Mouse (Mus musculus) heart, adult 11 months (tissue): Measurements from ENCODE around the gene Trim7.
A peak's percentile ranks its signal among the peaks of the same experiment; 100 is the strongest.
"Not testable (repeated sequence)": the region's sequence is repeated elsewhere in the genome, so short reads cannot be mapped to it uniquely, and the experiment has no call there.

Experiments
- DNase-seq: peaks from one replicate; pipeline ENCODE4 v3.0.0; 2022

Trim7 gene

GRCm38 (mm10) chr11:48803988-48804387, 22.0 kb upstream of the Trim7 start:
- DNase-seq = no peak

GRCm38 (mm10) chr11:48804922-48805321, 21.0 kb upstream of the Trim7 start:
- DNase-seq = no peak

- DNase-seq = no peak
Observed at GRCm38 (mm10) chr11:48806856-48807562, 18.9 kb upstream of the Trim7 start.

- DNase-seq = no peak
Observed at GRCm38 (mm10) chr11:48807563-48808303, 18.2 kb upstream of the Trim7 start.

- no peak for DNase-seq
Observed at GRCm38 (mm10) chr11:48808304-48808646, 17.7 kb upstream of the Trim7 start.

- peak; percentile 95 for DNase-seq
Observed at GRCm38 (mm10) chr11:48808737-48809433, 17.1 kb upstream of the Trim7 start.

GRCm38 (mm10) chr11:48809434-48809830, 16.5 kb upstream of the Trim7 start:
- no peak for DNase-seq

- DNase-seq = no peak
Observed at GRCm38 (mm10) chr11:48810142-48810541, 15.8 kb upstream of the Trim7 start.

GRCm38 (mm10) chr11:48813782-48814181, 12.2 kb upstream of the Trim7 start:
- DNase-seq = no peak

- DNase-seq = peak; percentile 95
Observed at GRCm38 (mm10) chr11:48815851-48816250, 10.1 kb upstream of the Trim7 start.

GRCm38 (mm10) chr11:48816281-48816781, 9.6 kb upstream of the Trim7 start:
- peak; percentile 98 for DNase-seq

- peak; percentile 100 for DNase-seq
Observed at GRCm38 (mm10) chr11:48816800-48817665, 8.9 kb upstream of the Trim7 start, which contains the start of gene Trim41. Trim41 (minus strand) TSS chr11:48817353.

- DNase-seq = no peak
Observed at GRCm38 (mm10) chr11:48817794-48818193, 8.1 kb upstream of the Trim7 start.

- DNase-seq = peak; percentile 96
Observed at GRCm38 (mm10) chr11:48818346-48818745, 7.6 kb upstream of the Trim7 start.

GRCm38 (mm10) chr11:48819614-48820307, 6.2 kb upstream of the Trim7 start:
- no peak for DNase-seq

- no peak for DNase-seq
Observed at GRCm38 (mm10) chr11:48820308-48820674, 5.6 kb upstream of the Trim7 start.

GRCm38 (mm10) chr11:48821299-48821698, 4.6 kb upstream of the Trim7 start:
- not testable (repeated sequence) for DNase-seq

- DNase-seq = no peak
Observed at GRCm38 (mm10) chr11:48822768-48823512, 3.0 kb upstream of the Trim7 start.

- DNase-seq = peak; percentile 89
Observed at GRCm38 (mm10) chr11:48823536-48823972, 2.4 kb upstream of the Trim7 start.

GRCm38 (mm10) chr11:48824311-48824830, 1.6 kb upstream of the Trim7 start:
- DNase-seq = peak; percentile 91

- DNase-seq = no peak
Observed at GRCm38 (mm10) chr11:48826752-48827096, 784 bp downstream of the Trim7 start.
